Mouse (Mus musculus): ENCODE data around the gene Usp36.
A peak's percentile ranks its signal among the peaks of the same experiment; 100 is the strongest.
"Not testable (repeated sequence)": the region's sequence is repeated elsewhere in the genome, so short reads cannot be mapped to it uniquely, and the experiment has no call there.

The Usp36 gene

DNA sequence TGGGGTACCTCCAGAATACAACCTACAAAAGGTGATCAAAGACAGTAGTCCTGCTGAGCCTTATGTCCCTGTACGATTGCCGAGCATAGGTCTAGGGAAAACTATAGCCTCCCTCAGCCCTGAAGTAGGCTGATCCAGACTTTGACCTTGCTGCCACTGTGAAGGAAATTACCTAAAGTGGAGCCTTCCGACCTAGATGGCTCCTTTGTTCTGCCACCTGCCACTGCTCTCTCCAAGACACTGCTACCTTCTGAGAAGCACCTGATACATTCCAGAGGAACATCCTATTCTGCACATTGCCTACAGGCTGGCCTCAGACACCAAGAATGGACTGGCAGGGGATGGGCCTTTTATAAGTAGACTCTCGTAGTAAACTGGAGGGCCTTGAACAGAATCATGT lies 13.9 kb upstream of the Usp36 start:
- not testable (repeated sequence) for DNase-seq (ENCODE audit: extremely low spot score, low spot score)

DNA sequence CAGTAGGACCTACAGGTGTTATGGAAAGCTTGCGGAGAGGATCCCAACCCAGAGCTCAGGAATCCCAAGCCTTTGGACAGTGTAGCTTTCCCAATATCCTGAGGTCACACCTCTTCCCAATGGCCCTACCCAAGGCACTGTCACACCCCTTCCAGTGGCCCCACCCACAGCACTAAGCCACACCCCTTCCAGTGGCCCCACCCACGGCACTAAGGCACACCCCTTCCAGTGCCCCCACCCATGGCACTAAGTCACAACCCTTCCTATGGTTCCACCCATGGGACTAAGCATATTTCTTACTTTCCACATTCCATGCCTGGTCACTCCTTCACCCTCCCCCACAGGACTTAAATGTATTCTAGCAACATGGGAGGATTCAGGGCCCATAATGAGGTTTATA lies 8.8 kb upstream of the Usp36 start:
- no peak for DNase-seq (ENCODE audit: extremely low spot score, low spot score)

DNA sequence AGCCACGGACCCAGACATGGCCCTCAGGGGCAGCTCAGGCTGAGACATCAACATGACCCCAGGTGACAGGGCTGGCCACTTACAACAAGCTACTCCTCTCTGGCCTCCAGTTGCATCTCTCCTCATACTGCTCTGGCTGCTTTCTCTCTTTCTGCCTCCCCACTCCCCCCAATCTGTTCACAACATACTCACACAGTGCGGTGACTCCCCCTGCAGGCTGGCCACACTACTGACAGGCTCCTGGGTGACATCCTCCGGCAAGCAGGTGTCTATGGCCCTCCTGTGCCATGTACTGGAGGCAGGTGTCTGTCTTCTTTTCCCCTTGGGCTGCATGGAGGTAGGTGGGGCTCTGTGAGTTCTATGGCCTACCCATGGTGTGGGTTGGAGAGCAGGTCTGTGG lies 7.9 kb upstream of the Usp36 start:
- DNase-seq (ENCODE audit: extremely low spot score, low spot score), result no peak

DNA sequence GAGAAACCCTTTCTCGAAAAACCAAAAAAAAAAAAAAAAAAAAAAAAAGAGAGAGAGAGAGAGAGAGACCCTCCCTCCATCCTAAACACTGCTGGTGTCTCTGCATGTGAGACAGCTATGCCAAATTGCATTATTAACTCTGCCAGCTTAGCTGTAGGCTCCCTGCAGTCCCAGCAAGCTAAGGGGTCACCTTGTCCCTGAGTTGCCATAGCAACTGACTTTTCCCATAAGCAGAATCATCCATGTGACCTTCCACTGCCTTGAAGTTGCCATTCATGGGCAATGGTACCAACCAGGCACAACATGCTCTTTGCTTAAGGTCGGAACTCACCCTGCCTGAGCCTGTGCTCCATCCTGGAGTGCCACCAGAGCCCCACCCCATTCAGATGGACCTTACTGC lies 5.0 kb upstream of the Usp36 start:
- DNase-seq (ENCODE audit: extremely low spot score, low spot score), result no peak

DNA sequence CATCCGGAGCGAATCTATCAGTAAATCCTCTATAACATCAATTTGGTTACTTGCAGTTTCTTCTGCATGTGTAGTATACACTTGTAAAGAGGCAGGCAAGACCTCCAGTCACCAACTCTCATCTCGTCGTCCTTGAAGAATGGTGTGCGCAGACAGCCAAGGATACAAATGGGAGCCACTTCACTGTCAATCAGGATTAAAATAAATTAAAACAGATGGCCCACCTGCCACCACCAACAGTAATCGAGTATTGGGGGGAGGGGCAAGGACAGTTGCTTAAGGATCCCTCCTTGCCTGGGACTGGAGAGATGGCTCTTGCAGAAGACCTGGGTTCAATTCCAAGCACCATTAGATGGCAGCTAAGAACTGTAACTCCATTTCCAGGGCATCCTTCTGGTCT lies 2.6 kb upstream of the Usp36 start:
- DNase-seq (ENCODE audit: extremely low spot score, low spot score), result no peak

DNA sequence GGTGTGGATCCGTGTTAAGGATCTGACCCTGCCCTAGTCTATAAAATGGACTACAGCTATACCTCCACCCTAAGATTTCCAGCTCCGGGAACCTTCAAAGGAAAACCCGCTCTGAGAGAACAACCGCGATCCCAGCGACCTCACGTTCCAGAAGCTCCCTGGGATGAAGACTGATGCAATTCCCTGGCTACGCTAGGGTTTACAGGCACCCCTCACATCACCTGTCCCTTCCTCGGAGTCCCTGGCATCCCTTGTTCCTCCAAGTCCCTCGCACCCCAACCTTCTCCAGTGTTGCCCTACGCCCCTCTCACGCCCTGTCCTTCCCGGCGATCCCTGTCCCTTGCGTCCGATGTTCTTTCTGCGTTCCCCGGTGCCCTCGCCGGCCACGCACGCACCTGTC lies 482 bp downstream of the Usp36 start:
- no peak for DNase-seq (ENCODE audit: extremely low spot score, low spot score)

DNA sequence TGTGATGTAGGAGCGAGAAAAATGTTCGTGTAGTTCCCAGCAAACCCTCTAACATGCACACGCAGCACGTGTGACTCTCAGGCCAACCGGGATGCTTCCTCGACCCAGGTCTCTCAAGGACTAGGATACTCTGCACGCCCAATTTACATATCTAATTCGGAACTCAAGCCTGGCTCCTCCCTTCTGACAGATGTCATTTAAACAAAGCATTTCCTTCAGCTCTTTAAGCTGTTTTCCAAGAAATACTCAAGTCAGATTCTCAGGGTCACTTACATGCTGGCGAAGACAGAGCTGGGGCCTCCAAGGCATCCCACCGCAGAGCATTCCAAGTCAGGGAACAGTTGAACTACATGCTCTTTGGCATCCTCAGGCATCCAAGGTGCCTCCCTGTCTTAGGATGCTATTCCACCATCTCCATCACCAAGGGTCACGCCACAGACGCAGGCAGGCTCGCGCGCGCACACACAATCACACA lies 970 bp downstream of the Usp36 start:
- DNase-seq (ENCODE audit: extremely low spot score, low spot score), result peak; percentile 26

DNA sequence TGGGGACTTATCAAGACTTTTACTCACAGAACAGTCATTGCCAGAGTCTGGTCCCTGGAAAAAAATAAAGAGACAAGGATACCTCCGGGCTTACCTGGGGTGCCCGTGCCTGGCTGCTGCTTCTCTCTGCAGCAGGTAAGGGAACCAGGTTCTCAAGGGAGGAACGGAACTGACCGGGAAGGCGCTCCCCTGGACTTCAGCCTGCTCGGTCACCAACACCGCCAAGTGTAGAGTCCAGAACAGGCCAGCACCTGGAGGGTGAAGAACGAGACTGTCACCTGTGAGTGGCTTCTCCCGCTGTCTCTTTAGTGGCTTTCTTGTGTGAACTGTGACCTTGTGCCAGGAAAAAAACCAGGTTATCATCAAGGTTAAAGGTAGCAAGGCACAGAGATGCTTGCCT lies 2.5 kb downstream of the Usp36 start:
- DNase-seq (ENCODE audit: extremely low spot score, low spot score), result no peak

DNA sequence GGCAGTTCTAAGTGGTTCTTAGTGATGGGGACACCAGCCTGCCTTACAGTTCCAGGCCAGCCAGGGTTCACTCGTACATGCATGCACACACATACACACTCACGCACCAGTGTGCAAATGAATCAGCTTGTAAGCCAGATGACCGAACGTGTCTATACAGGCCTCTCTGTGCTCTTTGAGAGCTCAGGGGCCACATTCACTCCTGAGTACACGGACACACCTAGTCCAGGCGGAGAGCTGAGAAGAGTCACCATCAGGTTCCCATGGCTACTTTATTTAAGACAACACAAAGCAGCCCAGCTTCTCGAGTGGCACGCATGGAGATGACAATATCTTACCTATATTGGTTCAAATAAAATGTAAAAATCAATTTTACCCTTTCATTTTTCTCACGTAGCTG lies 3.6 kb downstream of the Usp36 start:
- DNase-seq (ENCODE audit: extremely low spot score, low spot score), result no peak

DNA sequence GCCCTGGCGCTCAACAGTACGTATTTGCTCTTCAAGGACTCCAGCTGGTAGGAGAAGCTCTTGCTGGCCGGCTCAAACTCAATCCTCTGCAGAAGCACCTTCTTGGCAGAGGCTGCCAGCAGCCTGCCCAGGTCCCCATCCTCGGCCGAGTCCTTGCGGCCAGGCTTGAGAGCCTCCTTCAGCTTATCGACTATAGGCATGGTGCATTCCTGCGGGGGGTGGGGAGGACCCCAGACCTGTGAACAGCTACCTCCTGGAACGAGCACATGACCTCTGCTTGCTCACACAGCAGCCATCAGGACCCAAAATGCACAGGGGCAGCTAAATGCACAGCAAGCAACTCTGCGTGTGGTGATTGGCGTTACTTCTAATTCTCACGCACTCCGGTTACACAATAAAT lies 4.3 kb downstream of the Usp36 start:
- DNase-seq (ENCODE audit: extremely low spot score, low spot score), result no peak

DNA sequence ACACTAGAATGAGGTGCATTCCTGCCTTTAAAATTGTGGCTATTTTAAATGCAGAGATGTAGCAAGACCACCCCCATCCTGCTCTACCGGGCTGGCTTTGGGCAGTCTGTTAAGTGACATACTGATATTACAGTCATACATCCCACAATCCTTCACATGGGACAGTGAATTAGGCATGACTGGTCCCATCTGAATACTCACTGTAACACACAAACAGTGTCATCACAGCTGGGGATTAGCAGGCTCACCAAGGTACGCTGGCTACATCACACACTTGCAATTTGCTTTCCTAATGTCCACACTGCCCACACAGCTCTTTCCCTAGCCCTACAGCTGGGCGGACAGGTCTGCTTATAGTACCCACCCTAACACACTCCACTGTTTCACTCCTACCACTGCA lies 9.8 kb downstream of the Usp36 start:
- DNase-seq (ENCODE audit: extremely low spot score, low spot score), result no peak

DNA sequence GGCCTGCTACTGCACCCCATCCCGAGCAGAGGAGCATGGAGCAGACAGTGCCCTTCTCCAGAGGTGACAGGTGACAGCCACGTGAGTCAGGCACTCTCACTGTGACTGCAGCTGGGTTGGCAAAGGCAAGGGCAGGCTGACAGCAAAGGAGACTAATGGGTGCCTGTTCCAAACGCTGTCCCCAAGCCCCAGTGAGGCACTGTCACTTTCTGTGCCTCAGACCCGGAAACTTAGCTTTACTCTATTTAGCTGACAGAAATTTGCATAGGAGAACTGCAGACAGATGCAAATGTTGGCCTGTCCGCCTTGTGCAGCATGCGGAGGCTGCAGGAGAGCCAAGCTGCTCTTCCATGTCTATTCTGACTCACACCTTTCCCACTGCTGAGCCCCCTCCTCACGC lies 13.7 kb downstream of the Usp36 start:
- DNase-seq (ENCODE audit: extremely low spot score, low spot score), result no peak

DNA sequence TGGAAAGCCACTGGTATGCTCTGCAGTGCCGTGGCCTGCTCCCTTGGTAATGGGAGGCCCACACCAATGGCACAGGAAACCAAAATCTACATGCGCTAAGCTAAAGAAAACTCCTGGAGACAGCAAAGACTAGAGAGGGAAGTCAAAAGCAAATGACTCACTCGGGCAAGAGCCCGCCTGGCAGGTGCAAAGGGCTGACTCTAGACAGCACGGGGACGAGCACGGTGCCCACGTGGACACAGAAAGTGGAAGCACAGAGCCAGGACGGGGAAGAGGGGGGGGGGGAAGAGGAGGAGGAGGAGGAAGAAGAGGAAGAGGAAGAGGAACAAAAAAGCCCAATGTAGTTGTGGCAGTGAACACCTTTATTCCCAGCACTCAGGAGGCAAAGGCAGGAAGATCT lies 15.0 kb downstream of the Usp36 start:
- no peak for DNase-seq (ENCODE audit: extremely low spot score, low spot score)

DNA sequence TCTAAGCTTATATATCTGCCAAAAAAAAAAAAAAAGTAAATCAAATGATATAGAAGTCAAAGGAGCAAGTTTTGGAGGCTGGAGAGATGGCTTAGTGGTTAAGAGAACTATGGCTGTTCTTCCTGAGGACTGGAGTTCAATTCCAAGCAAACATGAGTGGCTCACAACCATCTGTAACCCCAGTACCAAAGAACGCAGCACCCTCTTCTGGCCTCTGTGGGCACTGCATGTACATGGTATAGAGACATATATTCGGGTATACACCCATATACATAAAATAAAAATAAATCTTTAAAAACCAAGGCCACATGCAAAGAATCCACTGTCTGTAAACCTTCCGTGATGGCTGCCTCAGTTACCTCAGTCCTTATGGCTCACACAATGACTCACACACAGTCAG lies 20.2 kb downstream of the Usp36 start:
- no peak for DNase-seq (ENCODE audit: extremely low spot score, low spot score)

DNA sequence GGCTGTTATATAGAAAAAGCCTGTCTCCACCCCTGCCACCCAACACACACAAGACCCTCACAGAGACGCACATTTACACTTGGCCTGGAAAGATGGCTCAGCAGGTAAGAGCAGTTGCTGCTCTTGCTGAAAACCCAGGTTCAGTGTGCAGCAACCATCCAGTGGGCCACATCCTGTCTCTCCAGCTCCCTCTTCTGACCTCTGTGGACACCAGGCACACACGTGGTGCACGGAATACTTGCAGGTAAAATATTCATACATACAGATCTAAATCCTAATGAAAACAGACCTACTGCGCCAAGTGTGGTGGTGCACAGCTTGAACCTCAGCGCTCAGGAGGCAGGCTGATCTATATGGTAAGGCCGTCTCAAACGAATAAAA lies 23.4 kb downstream of the Usp36 start:
- DNase-seq (ENCODE audit: extremely low spot score, low spot score), result no peak

DNA sequence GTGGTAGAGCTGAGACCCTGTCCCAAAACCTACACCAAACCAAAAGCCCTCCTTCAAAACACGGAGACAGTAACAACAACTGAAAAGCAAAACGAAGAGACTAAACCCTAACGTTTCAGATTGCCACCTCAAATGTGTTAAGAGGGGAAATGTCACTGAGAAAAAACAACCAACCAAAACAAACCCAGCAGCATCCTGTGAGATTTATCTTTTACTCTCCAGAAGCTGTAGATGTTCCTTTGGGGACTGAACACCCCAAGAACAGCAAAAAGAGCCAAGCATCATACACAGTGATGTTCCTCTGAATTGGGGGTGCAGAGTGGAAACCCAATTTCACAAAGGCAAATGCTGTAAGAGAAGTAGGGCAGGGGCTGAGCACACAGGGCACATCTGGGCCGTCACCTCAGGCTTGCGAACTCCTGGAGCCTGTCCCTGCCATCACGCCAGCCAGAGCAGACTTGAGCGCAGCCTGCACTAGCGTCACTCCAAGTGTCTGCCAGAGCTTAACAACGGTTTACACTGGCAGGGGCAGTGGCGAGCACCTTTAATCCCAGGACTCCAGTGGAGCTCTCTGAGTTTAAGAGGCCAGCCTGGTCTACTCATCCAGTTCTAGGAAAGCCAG lies 23.9 kb downstream of the Usp36 start:
- DNase-seq (ENCODE audit: extremely low spot score, low spot score), result no peak

DNA sequence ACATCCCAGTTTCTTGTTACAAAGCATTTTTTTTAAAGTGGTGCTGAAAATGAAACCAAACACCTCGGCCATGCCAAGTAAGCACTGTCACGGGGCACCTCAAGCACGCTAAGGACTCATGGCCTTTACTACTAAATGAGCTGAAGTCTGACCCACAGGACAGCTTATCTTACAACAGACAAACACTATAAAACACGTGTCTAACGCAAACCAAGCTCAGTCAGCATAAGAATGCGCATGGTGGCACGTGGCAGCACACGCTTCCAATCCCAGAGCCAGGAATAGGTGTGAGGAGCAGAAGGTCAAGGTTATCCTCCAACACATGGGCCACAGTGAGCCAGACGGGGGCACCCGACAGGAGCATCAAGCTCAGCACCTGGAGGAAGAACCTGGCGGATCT lies 24.4 kb downstream of the Usp36 start:
- DNase-seq (ENCODE audit: extremely low spot score, low spot score), result no peak

DNA sequence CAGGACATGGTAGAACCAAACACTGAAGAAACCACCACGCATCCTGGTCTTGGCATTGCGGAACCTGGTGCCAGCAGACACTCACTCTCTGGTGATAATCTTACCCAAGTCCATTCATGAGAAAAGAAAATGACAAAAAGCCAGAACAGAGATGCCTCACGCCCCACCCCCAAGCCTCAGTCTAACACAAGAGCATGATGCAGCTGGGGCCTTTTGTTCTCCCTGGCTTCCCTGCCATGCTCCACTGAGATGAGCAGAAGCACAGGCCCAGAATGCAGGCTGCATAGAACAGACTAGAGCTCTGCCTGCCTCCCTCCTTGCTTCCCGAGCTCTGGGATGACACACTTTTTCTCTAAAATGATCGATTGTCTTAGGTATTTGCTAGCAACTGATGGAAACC lies 26.9 kb downstream of the Usp36 start:
- no peak for DNase-seq (ENCODE audit: extremely low spot score, low spot score)

DNA sequence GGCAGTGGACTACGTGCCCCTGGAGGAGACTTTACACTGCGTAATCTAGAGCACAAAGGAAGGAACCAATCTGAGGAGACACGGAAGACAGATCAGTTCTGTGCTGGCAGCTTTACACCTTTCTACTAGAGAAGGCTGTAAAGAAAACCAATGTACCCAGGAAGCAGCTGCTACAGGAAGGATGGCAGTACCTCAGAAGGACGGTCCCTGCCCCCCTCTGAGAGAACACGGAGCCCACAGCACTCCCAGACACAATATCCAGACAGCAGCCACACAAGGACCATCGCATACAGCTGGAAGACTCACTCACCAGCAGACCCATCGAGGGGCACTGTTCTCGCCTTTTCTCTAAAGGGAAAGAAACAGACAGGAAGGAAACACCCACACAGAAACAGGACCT lies 30.0 kb downstream of the Usp36 start:
- DNase-seq (ENCODE audit: extremely low spot score, low spot score), result no peak

DNA sequence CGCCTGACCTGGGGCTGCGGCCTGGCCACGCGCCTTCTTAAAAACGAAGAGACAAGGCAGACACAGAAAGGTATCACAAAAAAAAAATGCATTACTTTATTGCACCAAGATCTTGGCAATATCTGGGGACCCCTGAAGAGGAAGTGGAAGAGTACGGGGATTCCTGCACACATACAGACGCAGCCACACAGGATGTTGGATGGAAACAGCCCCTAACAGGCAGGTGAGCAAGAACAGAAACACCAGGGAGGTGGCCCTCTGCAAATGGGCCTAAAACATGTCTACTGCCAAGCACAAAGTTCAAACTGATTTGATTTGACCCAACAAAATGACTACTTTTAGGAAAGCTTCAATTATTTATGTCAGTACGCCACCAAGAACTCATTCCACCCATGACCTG lies 30.5 kb downstream of the Usp36 start:
- DNase-seq (ENCODE audit: extremely low spot score, low spot score), result no peak

DNA sequence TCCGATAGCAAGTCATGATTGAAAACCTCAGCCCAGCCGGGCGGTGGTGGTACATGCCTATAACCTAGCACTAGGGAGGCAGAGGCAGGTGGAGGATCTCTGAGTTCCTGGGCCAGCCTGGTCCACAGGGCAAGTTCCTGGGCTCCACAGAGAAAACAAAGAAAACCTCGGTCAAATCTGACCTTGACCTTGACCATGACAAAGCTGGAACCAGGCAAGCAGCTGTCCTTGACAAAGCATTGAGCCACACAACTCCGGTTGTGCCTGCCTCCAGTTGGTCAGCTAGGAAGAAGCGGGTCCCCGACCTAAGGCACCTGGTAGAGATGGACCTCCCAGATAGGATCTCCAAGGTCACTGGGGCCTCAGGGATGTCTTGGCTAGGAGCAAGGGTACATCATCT lies 33.7 kb downstream of the Usp36 start:
- no peak for DNase-seq (ENCODE audit: extremely low spot score, low spot score)

DNA sequence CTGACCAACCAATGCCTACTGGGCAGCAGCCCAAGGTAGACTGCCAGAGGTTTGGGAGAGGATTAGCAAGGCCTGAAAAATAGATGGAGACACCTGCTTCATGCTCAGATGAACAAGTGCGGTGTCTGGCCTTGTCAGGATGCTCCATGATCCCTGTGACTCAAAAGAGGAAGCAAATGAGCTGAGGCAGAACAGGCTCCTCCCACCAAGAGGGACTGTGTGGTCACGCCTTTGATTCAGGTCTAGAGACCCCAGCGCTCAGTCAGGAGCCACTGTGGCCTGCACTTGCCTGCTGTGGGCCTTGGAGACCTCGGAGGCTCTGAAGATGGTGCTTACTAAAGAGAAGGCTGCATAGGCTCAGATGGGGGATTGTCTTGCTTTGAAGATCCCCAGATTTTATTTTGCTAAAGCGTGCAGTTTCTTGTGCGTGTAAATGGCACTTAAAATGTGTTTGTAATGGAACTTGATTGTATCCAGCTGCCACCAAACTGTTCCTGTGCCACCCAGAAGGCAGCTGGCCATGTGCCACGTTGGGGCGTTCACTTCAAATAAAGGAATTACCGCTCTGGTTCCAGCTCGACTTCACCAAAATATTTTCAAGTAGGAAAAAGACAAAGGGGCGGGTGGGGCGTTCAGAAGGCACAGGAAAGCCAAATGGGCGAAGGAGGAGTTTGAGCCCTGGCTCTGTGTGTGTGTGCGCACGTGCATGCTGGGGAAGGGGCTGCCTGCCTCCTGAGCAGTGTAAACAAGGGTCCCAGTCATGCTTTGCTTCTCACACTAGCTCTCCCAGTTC lies 35.7 kb downstream of the Usp36 start:
- no peak for DNase-seq (ENCODE audit: extremely low spot score, low spot score)

DNA sequence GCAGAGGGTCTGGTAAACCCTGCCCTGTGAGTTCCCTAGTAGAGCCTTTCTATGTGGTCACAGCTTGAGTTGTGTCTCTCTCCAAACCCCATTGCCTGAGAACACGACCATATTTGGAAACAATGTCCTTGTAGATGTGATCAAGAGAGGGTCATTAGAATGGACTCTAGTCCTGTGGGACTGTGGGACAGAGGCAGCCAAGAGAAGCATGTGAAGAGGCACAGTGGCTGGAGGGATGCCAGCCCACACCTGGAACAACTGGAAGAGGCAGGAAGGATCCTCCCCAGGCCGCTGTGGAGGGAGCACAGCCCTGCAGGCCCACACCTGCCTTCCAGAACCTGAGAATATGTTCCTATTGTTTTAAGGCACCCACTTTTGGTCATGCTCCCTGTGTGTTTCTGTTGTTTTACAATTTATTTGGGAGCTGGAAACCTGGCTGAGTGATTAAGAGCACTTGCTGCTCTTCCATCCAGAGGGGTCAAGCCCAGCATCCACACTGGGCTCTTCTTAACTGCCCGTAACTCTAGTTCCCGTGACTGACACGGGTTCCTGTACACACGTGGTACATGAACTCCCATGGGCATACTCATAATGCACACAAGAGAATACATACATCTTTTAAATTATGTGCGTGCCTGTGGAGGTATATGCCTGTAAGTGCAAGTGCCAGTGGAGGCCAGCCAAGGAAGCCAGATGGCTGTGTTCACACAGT lies 36.4 kb downstream of the Usp36 start:
- DNase-seq (ENCODE audit: extremely low spot score, low spot score), result no peak

Measured in neural tube, embryonic 10.5 days (tissue).